Mouse (Mus musculus): ENCODE data around the gene Mroh7.
A peak's percentile ranks its signal among the peaks of the same experiment; 100 is the strongest.

The Mroh7 gene

GRCm38 (mm10) chr4:106699989-106700388 lies 30.7 kb downstream of the Mroh7 start:
- no peak for DNase-seq (ENCODE audit: low spot score in 2 of 2)

GRCm38 (mm10) chr4:106693841-106694430 lies 36.8 kb downstream of the Mroh7 start:
- no peak for DNase-seq (ENCODE audit: low spot score in 2 of 2)

GRCm38 (mm10) chr4:106688636-106689296 lies 42.0 kb downstream of the Mroh7 start:
- DNase-seq (ENCODE audit: low spot score in 2 of 2): no peak

- no peak for DNase-seq (ENCODE audit: low spot score in 2 of 2)
These were observed 49.8 kb downstream of the Mroh7 start for GRCm38 (mm10) chr4:106680955-106681354.

- no peak for DNase-seq (ENCODE audit: low spot score in 2 of 2)
These were observed 51.6 kb downstream of the Mroh7 start for GRCm38 (mm10) chr4:106679152-106679551.

- peak; percentile 70 to 83 for DNase-seq (ENCODE audit: low spot score in 2 of 2)
These were observed 52.1 kb downstream of the Mroh7 start, which contains the start of gene Ttc4 for GRCm38 (mm10) chr4:106678442-106679118. Ttc4 (minus strand) TSS chr4:106678944.

GRCm38 (mm10) chr4:106676749-106677148 lies 54.0 kb downstream of the Mroh7 start:
- no peak for DNase-seq (ENCODE audit: low spot score in 2 of 2)

- no peak for DNase-seq (ENCODE audit: low spot score in 2 of 2)
These were observed 64.2 kb downstream of the Mroh7 start for GRCm38 (mm10) chr4:106666546-106666945.

- no peak for DNase-seq (ENCODE audit: low spot score in 2 of 2)
These were observed 65.1 kb downstream of the Mroh7 start for GRCm38 (mm10) chr4:106665673-106666072.

- DNase-seq (ENCODE audit: low spot score in 2 of 2): no peak
These were observed 65.5 kb downstream of the Mroh7 start for GRCm38 (mm10) chr4:106665269-106665668.

- no peak for DNase-seq (ENCODE audit: low spot score in 2 of 2)
These were observed 66.0 kb downstream of the Mroh7 start for GRCm38 (mm10) chr4:106664697-106665096.

- no peak for DNase-seq (ENCODE audit: low spot score in 2 of 2)
These were observed 66.7 kb downstream of the Mroh7 start for GRCm38 (mm10) chr4:106663956-106664470.

GRCm38 (mm10) chr4:106655681-106656080 lies 75.0 kb downstream of the Mroh7 start:
- DNase-seq (ENCODE audit: low spot score in 2 of 2): no peak

- DNase-seq (ENCODE audit: low spot score in 2 of 2): no peak
These were observed 77.7 kb downstream of the Mroh7 start for GRCm38 (mm10) chr4:106653051-106653450.

- no peak for DNase-seq (ENCODE audit: low spot score in 2 of 2)
These were observed 78.2 kb downstream of the Mroh7 start for GRCm38 (mm10) chr4:106652546-106652945.

- DNase-seq (ENCODE audit: low spot score in 2 of 2): peak; percentile 97
These were observed 79.7 kb downstream of the Mroh7 start, which contains the start of gene Pars2 for GRCm38 (mm10) chr4:106650833-106651527. Pars2 (plus strand) TSS chr4:106651069.

GRCm38 (mm10) chr4:106647137-106647536 lies 83.6 kb downstream of the Mroh7 start:
- DNase-seq (ENCODE audit: low spot score in 2 of 2): no peak

- no peak for DNase-seq (ENCODE audit: low spot score in 2 of 2)
These were observed 84.9 kb downstream of the Mroh7 start for GRCm38 (mm10) chr4:106645797-106646196.

- no peak for DNase-seq (ENCODE audit: low spot score in 2 of 2)
These were observed 86.5 kb downstream of the Mroh7 start for GRCm38 (mm10) chr4:106644218-106644610.

GRCm38 (mm10) chr4:106643483-106644217 lies 87.1 kb downstream of the Mroh7 start:
- DNase-seq (ENCODE audit: low spot score in 2 of 2): no peak

- no peak for DNase-seq (ENCODE audit: low spot score in 2 of 2)
These were observed 96.6 kb downstream of the Mroh7 start for GRCm38 (mm10) chr4:106634086-106634479.
